Mouse (Mus musculus) midbrain, embryonic 11.5 days (tissue): ENCODE results near the gene Acsf3. TPM values are rescaled to one million over a fixed set of nuclear protein-coding genes. Genes with fewer than 3 reads are reported as not detected.

ENCODE experiments used
- ATAC-seq: fragments of 200-750 bp; cut with Nextera tagmentation; 2 replicates; pipeline ENCODE4 v1.8.0; 2017; ENCODE audit warnings: moderate TSS enrichment, moderate library complexity; ENCODE audit not compliant: low FRiP score
- DNase-seq: peaks from one replicate; pipeline ENCODE4 v3.0.0; 2015; ENCODE audit warnings: low spot score; ENCODE audit errors: missing footprints
- H3K27ac ChIP-seq: fragments of 300-500 bp; sonication (generic); 2 replicates; pipeline ENCODE4 v1.5.1; 2014; ENCODE audit warnings: low read depth, low read length
- H3K27me3 ChIP-seq: fragments of 300-500 bp; sonication (generic); 2 replicates; pipeline ENCODE4 v1.6.1; 2014; ENCODE audit warnings: mild to moderate bottlenecking, low read length, moderate library complexity, mixed read lengths; ENCODE audit not compliant: control insufficient read depth, insufficient read depth
- H3K36me3 ChIP-seq: fragments of 300-500 bp; sonication (generic); 2 replicates; pipeline ENCODE4 v1.6.1; 2014; ENCODE audit warnings: mild to moderate bottlenecking, low read length, moderate library complexity, mixed read lengths; ENCODE audit not compliant: control insufficient read depth, insufficient read depth
- H3K4me1 ChIP-seq: fragments of 300-500 bp; sonication (generic); 2 replicates; pipeline ENCODE4 v1.6.1; 2014; ENCODE audit warnings: low read length; ENCODE audit not compliant: control insufficient read depth, insufficient read depth
- H3K4me2 ChIP-seq: fragments of 300-500 bp; sonication (generic); 2 replicates; pipeline ENCODE4 v1.6.1; 2014; ENCODE audit warnings: mild to moderate bottlenecking, moderate library complexity
- H3K4me3 ChIP-seq: fragments of 300-500 bp; sonication (generic); 2 replicates; pipeline ENCODE4 v1.5.1; 2014; ENCODE audit warnings: low read depth, low read length
- H3K9ac ChIP-seq: fragments of 300-500 bp; sonication (generic); 2 replicates; pipeline ENCODE4 v1.6.1; 2014; ENCODE audit warnings: low read length
- H3K9me3 ChIP-seq: fragments of 300-500 bp; sonication (generic); 2 replicates; pipeline ENCODE4 v1.6.1; 2016; ENCODE audit warnings: low read length; ENCODE audit not compliant: control insufficient read depth
- WGBS: fragments of 180-500 bp; shearing (Covaris S2); extraction: QIAGEN DNeasy Blood & Tissue Kit; methylation state at CpG from one replicate; pipeline ENCODE4 v1.1.7; 2014; 5-methylcytosine and 5-hydroxymethylcytosine counted together
- polyA plus RNA-seq: library from polyadenylated mRNA; unstranded; fragments of >200 nt; fragmentation: Nextera tagmentation; extraction: Ambion mirVana; gene quantifications from 2 replicates; pipeline ENCODE4 v1.2.1, GENCODE M21; 2014

Acsf3 gene
- polyA plus RNA-seq, 1 experiment from 2014 or later: 14.9 TPM

- no peaks in the 10 kb centered on the region for H3K36me3 ChIP-seq
- ATAC-seq (no peak), DNase-seq (no peak)
- H3K4me3 ChIP-seq: no peak overlapping the region
- H3K27ac ChIP-seq: no peak overlapping the region
- H3K9me3 ChIP-seq: no peaks in the 10 kb centered on the region
- H3K4me1 ChIP-seq: no peaks in the 10 kb centered on the region
- no peak overlapping the region; the same call in 1 of the 2 replicates for H3K9ac ChIP-seq
- 70% methylated on average over 8 of the region's 8 CpGs for WGBS
- no peak overlapping the region for H3K4me2 ChIP-seq
- H3K27me3 ChIP-seq: no peaks in the 10 kb centered on the region
Observed at GRCm38 (mm10) chr8:122766647-122767200, 8.6 kb upstream of the Acsf3 start.

DNA sequence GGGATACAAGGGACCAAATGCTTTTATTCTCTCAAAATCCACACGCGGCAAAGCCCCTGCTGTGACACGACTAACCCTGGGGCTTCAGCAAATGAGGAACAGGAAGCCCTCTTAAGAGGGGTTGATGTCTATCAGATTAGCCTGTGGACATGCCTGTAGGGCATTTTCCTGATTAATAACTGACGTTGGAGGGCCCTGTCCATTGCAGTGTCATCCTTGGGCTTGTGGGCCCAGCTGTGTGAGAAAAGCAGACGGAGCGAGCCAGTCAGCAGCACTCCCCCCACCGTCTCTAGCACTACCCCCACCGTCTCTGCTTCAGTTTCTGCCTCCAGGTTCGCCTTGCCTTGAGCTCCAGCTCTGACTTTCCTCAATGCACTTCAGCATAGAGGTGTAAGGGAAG, 8.1 kb upstream of the Acsf3 start:
- no peak overlapping the region; the same call in 1 of the 2 replicates for H3K9ac ChIP-seq
- no peaks in the 10 kb centered on the region for H3K4me1 ChIP-seq
- no peaks in the 10 kb centered on the region for H3K27me3 ChIP-seq
- DNase-seq: no peak
- no peaks in the 10 kb centered on the region for H3K9me3 ChIP-seq
- ATAC-seq: no peak
- 46% methylated on average over 9 of the region's 9 CpGs for WGBS
- no peaks in the 10 kb centered on the region for H3K36me3 ChIP-seq
- H3K4me2 ChIP-seq: no peak overlapping the region
- H3K4me3 ChIP-seq: no peak overlapping the region
- no peak overlapping the region for H3K27ac ChIP-seq

- no peaks in the 10 kb centered on the region for H3K27me3 ChIP-seq
- H3K4me1 ChIP-seq: no peaks in the 10 kb centered on the region
- WGBS: 67% methylated on average over 24 of the region's 24 CpGs
- DNase-seq (no peak), ATAC-seq (no peak)
- no peak overlapping the region for H3K4me3 ChIP-seq
- no peaks in the 10 kb centered on the region for H3K36me3 ChIP-seq
- H3K9ac ChIP-seq: no peak overlapping the region
- H3K27ac ChIP-seq: no peak overlapping the region
- H3K4me2 ChIP-seq: no peak overlapping the region
- no peaks in the 10 kb centered on the region for H3K9me3 ChIP-seq
Observed at GRCm38 (mm10) chr8:122769251-122770058, 5.8 kb upstream of the Acsf3 start.

GRCm38 (mm10) chr8:122772431-122773060, 2.7 kb upstream of the Acsf3 start:
- Histone ChIP-seq H3K36me3 (no peaks in the 10 kb centered on the region), H3K27me3 (no peaks in the 10 kb centered on the region), H3K4me2 (no peak overlapping the region), H3K4me1 (peaks cover 4% of the 10 kb centered on the region), H3K9ac (no peak overlapping the region), H3K27ac (no peak overlapping the region), H3K4me3 (no peak overlapping the region), H3K9me3 (no peaks in the 10 kb centered on the region)
- no peak for DNase-seq
- WGBS: 39% methylated on average over 10 of the region's 10 CpGs
- no peak for ATAC-seq

DNA sequence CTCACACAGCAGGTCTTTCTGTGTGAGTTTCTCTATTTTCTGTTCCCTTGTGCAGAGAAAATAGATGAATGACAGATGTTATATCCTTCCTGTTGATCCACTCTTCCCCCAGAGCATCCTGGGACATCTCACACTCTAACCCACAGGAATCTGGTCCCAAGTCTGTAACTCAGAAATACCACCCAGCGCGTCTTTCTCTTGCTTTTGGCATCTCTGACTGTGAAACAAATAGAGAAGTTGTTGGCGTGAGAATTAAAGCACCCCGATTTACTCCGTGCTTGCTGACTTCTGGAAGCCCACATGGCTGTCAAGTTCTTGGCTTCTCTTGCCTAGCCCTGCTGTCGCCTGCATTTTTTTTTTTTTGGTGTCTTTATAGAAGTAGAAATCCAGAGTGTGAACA, 2.4 kb downstream of the Acsf3 start:
- Histone ChIP-seq H3K36me3 (no peaks in the 10 kb centered on the region), H3K4me2 (no peak overlapping the region), H3K9me3 (no peaks in the 10 kb centered on the region), H3K4me1 (peaks cover 4% of the 10 kb centered on the region), H3K27me3 (no peaks in the 10 kb centered on the region), H3K4me3 (no peak overlapping the region), H3K27ac (no peak overlapping the region), H3K9ac (no peak overlapping the region)
- DNase-seq (no peak), ATAC-seq (no peak)
- 89% methylated on average over 6 of the region's 6 CpGs for WGBS

- Histone ChIP-seq H3K27me3 (no peaks in the 10 kb centered on the region), H3K9ac (no peak overlapping the region), H3K27ac (no peak overlapping the region), H3K4me2 (no peak overlapping the region), H3K9me3 (no peaks in the 10 kb centered on the region), H3K4me1 (peaks cover 4% of the 10 kb centered on the region), H3K4me3 (no peak overlapping the region), H3K36me3 (no peaks in the 10 kb centered on the region)
- WGBS: 95% methylated on average over 3 of the region's 3 CpGs
- DNase-seq (no peak), ATAC-seq (no peak)
Observed at GRCm38 (mm10) chr8:122778703-122779239, 3.5 kb downstream of the Acsf3 start.

DNA sequence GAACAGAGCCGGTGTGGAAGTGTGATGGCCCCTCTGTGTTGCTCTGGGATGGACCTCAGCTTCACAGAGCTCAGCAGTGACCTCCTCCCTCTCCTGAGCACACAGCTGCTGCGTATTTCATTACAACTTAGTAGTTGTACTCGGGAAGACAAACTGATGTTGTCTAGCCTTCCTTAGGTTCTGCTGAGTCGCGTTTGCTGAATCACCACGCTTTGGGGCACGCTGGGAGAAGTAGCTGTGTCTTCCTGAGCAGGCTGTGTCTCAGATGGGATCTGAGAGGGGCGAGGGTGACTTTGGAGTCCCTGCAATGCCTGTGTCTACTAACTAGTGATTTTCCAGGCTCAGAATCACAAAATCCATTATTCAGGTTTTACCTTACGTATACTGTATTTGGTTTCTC, 4.0 kb downstream of the Acsf3 start:
- Histone ChIP-seq H3K27me3 (no peaks in the 10 kb centered on the region), H3K27ac (no peak overlapping the region), H3K4me2 (no peak overlapping the region), H3K4me3 (no peak overlapping the region), H3K9me3 (no peaks in the 10 kb centered on the region), H3K9ac (no peak overlapping the region), H3K36me3 (no peaks in the 10 kb centered on the region), H3K4me1 (peaks cover 4% of the 10 kb centered on the region)
- DNase-seq (no peak), ATAC-seq (no peak)
- WGBS: 77% methylated on average over 9 of the region's 9 CpGs

- WGBS: 88% methylated on average over 1 of the region's 1 CpGs
- ATAC-seq (no peak), DNase-seq (no peak)
- Histone ChIP-seq H3K4me3 (no peak overlapping the region), H3K4me1 (no peaks in the 10 kb centered on the region), H3K4me2 (no peak overlapping the region), H3K9ac (no peak overlapping the region), H3K9me3 (no peaks in the 10 kb centered on the region), H3K36me3 (no peaks in the 10 kb centered on the region), H3K27me3 (no peaks in the 10 kb centered on the region), H3K27ac (no peak overlapping the region)
Observed at GRCm38 (mm10) chr8:122784756-122785155, 9.5 kb downstream of the Acsf3 start.

DNA sequence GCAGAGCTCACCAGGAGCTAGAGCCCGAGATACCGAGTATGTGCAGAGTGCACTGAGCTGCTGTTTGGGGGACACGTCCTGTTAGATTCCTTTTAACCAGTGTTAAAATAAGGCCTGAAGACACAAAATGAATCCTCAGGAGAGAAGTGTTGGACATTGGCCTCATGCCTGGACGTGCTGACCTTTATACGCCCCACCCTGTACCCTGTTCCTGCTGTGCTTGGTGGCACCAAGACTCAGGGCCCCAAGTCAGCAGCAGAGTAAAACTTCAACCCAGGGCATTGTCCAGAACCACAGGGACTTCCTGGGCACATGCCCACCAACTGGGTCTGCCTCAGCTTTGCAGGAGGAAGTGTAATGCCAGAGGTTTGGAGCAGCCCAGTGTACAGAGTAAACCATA, 14.5 kb downstream of the Acsf3 start:
- no peaks in the 10 kb centered on the region for H3K9me3 ChIP-seq
- ATAC-seq: no peak
- H3K4me2 ChIP-seq: no peak overlapping the region
- no peak overlapping the region for H3K9ac ChIP-seq
- no peaks in the 10 kb centered on the region for H3K36me3 ChIP-seq
- no peaks in the 10 kb centered on the region for H3K27me3 ChIP-seq
- 94% methylated on average over 5 of the region's 5 CpGs for WGBS
- H3K4me3 ChIP-seq: no peak overlapping the region
- no peak for DNase-seq
- H3K27ac ChIP-seq: no peak overlapping the region
- no peaks in the 10 kb centered on the region for H3K4me1 ChIP-seq
